Mouse (Mus musculus) stomach, embryonic 15.5 days (tissue): ENCODE measurements around the gene Reg2. TPM values are rescaled to one million over a fixed set of nuclear protein-coding genes. Genes with fewer than 3 reads are reported as not detected.

Source experiments
- polyA plus RNA-seq: library from polyadenylated mRNA; unstranded; fragments of >200 nt; fragmentation: Nextera tagmentation; extraction: Ambion mirVana; gene quantifications from 2 replicates; pipeline ENCODE4 v1.2.1, GENCODE M21; 2015

Gene Reg2
- polyA plus RNA-seq, 1 experiment from 2014 or later = not detected

Other genes starting within 250 kb of the Reg2 start
- gene Reg3b, start 25.0 kb upstream of the Reg2 start, polyA plus RNA-seq = 3.1 and 7.6 TPM in 2 replicates
- 1.6 and 2.1 TPM in 2 replicates for gene Reg3d, start 16.8 kb upstream of the Reg2 start, polyA plus RNA-seq
- not detected in 2 replicates for gene Reg3a, start 14.9 kb upstream of the Reg2 start, polyA plus RNA-seq
- gene Reg1, start 27.1 kb downstream of the Reg2 start, polyA plus RNA-seq = 82.2 and 87.5 TPM in 2 replicates
- gene Reg3g, start 73.2 kb downstream of the Reg2 start, polyA plus RNA-seq = 1.5 and 2.8 TPM in 2 replicates